Mouse (Mus musculus): ENCODE data around the gene Trrap.

Trrap gene

GRCm38 (mm10) chr5:144872326-144872725 is 104.8 kb downstream of the Trrap start:
- no peak for DNase-seq (ENCODE audit: low spot score)

GRCm38 (mm10) chr5:144872867-144873266 is 105.3 kb downstream of the Trrap start:
- DNase-seq (ENCODE audit: low spot score): no peak

GRCm38 (mm10) chr5:144875227-144875626 is 107.7 kb downstream of the Trrap start:
- no peak for DNase-seq (ENCODE audit: low spot score)

- DNase-seq (ENCODE audit: low spot score): peak; percentile 71
Observed at GRCm38 (mm10) chr5:144875892-144876291, 108.4 kb downstream of the Trrap start.

GRCm38 (mm10) chr5:144877021-144877420 is 109.5 kb downstream of the Trrap start:
- DNase-seq (ENCODE audit: low spot score): no peak

- no peak for DNase-seq (ENCODE audit: low spot score)
Observed at GRCm38 (mm10) chr5:144881670-144882399, 114.3 kb downstream of the Trrap start.

- DNase-seq (ENCODE audit: low spot score): no peak
Observed at GRCm38 (mm10) chr5:144884629-144885217, 117.2 kb downstream of the Trrap start.

GRCm38 (mm10) chr5:144885968-144886650 is 118.6 kb downstream of the Trrap start:
- DNase-seq (ENCODE audit: low spot score): no peak

GRCm38 (mm10) chr5:144891276-144891675 is 123.7 kb downstream of the Trrap start:
- DNase-seq (ENCODE audit: low spot score): no peak

GRCm38 (mm10) chr5:144897881-144898280 is 130.3 kb downstream of the Trrap start:
- DNase-seq (ENCODE audit: low spot score): no peak

GRCm38 (mm10) chr5:144898448-144899052 is 131.0 kb downstream of the Trrap start:
- peak; percentile 26 for DNase-seq (ENCODE audit: low spot score)

GRCm38 (mm10) chr5:144901035-144901434 is 133.5 kb downstream of the Trrap start:
- DNase-seq (ENCODE audit: low spot score): no peak

- no peak for DNase-seq (ENCODE audit: low spot score)
Observed at GRCm38 (mm10) chr5:144901791-144902190, 134.3 kb downstream of the Trrap start.

GRCm38 (mm10) chr5:144904356-144905134 is 137.0 kb downstream of the Trrap start:
- no peak for DNase-seq (ENCODE audit: low spot score)

- DNase-seq (ENCODE audit: low spot score): no peak
Observed at GRCm38 (mm10) chr5:144907591-144907990, 140.1 kb downstream of the Trrap start.

All from urinary bladder, postnatal 25 days (tissue).